Mouse (Mus musculus) megakaryocyte, embryonic 14.5 days (primary cell): Measurements from ENCODE around the gene Slc25a51.

Source experiments
- FLI1 ChIP-seq: IDR thresholded peaks from 2 replicates; pipeline ENCODE4 v1.6.1; 2012; ENCODE audit warnings: low read length, inconsistent platforms, mixed read lengths
- GATA1 ChIP-seq: IDR thresholded peaks from 3 replicates; pipeline ENCODE4 v1.6.1; 2012; ENCODE audit warnings: mixed read lengths, low read length, inconsistent platforms, borderline replicate concordance

DNA sequence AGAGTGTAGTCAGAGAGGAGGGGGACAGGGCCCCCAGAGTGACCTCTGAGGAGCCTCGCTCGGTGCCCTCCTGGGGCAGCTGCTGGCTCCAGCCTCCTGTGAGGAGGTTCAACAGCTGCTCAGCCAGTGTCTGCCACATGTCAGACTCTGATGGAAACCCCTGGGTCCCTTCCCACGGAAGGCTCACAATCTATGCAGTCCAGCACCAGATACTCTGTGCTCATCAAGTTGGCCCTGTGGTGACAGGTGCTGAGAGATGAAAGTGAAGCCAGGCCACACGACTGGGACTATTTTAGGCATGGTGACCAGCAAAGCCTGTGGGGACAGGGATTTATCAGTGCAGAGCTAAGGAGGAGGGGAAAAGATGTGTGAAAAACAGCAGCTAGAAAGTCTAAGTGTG lies 36.2 kb upstream of the Slc25a51 start:
- TF ChIP-seq GATA1 (no peak), FLI1 (no peak)
